Mouse (Mus musculus) heart, postnatal 0 days (tissue): ENCODE data around the gene St6galnac5.

Experiments used
- CTCF ChIP-seq: IDR thresholded peaks from 2 replicates; pipeline ENCODE4 v1.5.1; 2016; ENCODE audit warnings: antibody characterized with exemption, control low read depth, low read depth
- EP300 ChIP-seq: IDR thresholded peaks from 2 replicates; pipeline ENCODE4 v1.6.1; 2016; ENCODE audit warnings: antibody characterized with exemption, low read depth

DNA sequence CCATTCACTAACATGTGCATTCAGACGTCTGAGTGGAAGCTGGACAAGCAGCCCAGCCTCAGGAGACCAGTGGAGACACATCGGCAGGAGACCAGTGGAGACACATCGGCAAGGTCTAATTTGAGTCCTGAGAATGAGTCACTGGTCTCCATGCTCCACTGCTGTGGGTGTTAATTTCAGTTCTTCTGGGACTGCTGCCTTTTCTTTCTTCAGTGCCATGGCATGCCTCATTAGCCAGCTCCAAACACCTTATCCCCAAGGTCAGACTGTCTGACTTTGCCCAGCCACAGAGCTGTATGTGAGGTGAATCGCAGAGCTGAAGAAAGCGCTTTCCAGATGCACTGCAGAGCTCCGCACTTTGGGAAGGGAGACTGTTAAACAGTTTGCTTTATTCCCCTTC lies 140.8 kb downstream of the St6galnac5 start:
- TF ChIP-seq CTCF (no peak), EP300 (no peak)
